Mouse (Mus musculus) MEL (cell line): Measurements from ENCODE around the gene P2ry6. TPM values are rescaled to one million over a fixed set of nuclear protein-coding genes. Genes with fewer than 3 reads are reported as not detected.

Source experiments
- DNase-seq: peaks from one replicate; pipeline ENCODE4 v3.0.0; 2011; ENCODE audit warnings: low read depth, low spot score
- H3K27ac ChIP-seq: 2 replicates; pipeline ENCODE4 v1.5.1; 2012; ENCODE audit warnings: low read depth, mild to moderate bottlenecking, control low read depth, low read length, moderate library complexity; ENCODE audit not compliant: control insufficient read depth
- H3K27me3 ChIP-seq, 2 experiments: fragments of 150-350 bp in 1 of 2; sonication (generic) in 1 of 2; 2 replicates each; pipeline ENCODE4 v1.6.1; 2012; ENCODE audit warnings: low read length in 2 of 2, mild to moderate bottlenecking in 2 of 2, improper control_type of control experiment in 1 of 2, moderate library complexity in 1 of 2; ENCODE audit not compliant: insufficient read depth in 2 of 2, control insufficient read depth in 1 of 2
- H3K36me3 ChIP-seq, 2 experiments: 2 replicates each; pipeline ENCODE4 v1.6.1; 2012 to 2014; ENCODE audit warnings: low read length in 2 of 2, improper control_type of control experiment in 1 of 2, inconsistent platforms in 1 of 2, mild to moderate bottlenecking in 1 of 2; ENCODE audit not compliant: insufficient read depth in 2 of 2, control insufficient read depth in 1 of 2
- H3K4me1 ChIP-seq, 2 experiments: fragments of 150-350 bp in 1 of 2; sonication (generic) in 1 of 2; 2 replicates each; pipeline ENCODE4 v1.6.1; 2012; ENCODE audit warnings: low read length in 2 of 2, improper control_type of control experiment in 1 of 2, mild to moderate bottlenecking in 1 of 2; ENCODE audit not compliant: insufficient read depth in 2 of 2, control insufficient read depth in 1 of 2
- H3K4me3 ChIP-seq, 2 experiments: fragments of 150-350 bp in 1 of 2; sonication (generic) in 1 of 2; 2 replicates each; pipeline ENCODE4 v1.5.1; 2012; ENCODE audit warnings: low read depth in 2 of 2, low read length in 2 of 2, mild to moderate bottlenecking in 2 of 2, moderate library complexity in 2 of 2, control low read depth in 1 of 2, improper control_type of control experiment in 1 of 2; ENCODE audit not compliant: control insufficient read depth in 1 of 2, insufficient read depth in 1 of 2
- H3K79me2 ChIP-seq: 2 replicates; pipeline ENCODE4 v1.6.1; 2012; ENCODE audit warnings: mild to moderate bottlenecking, low read length, moderate library complexity; ENCODE audit not compliant: control insufficient read depth, poor library complexity, insufficient read depth
- H3K9ac ChIP-seq: 2 replicates; pipeline ENCODE4 v1.6.1; 2012; ENCODE audit warnings: low read depth, mild to moderate bottlenecking, control low read depth, low read length, moderate library complexity; ENCODE audit not compliant: control insufficient read depth, poor library complexity, severe bottlenecking
- H3K9me3 ChIP-seq: fragments of 150-350 bp; sonication (generic); replicated peaks from 2 replicates; pipeline ENCODE4 v1.6.1; 2012; ENCODE audit warnings: mild to moderate bottlenecking, low read length, improper control_type of control experiment, moderate library complexity; ENCODE audit not compliant: insufficient read depth
- BHLHE40 ChIP-seq: IDR thresholded peaks from 2 replicates; pipeline ENCODE4 v1.6.1; 2012; ENCODE audit warnings: low read depth, mild to moderate bottlenecking, inconsistent platforms, low read length, improper control_type of control experiment, borderline replicate concordance
- CHD2 ChIP-seq: IDR thresholded peaks from 2 replicates; pipeline ENCODE4 v1.6.1; 2011; ENCODE audit warnings: low read length, improper control_type of control experiment
- ETS1 ChIP-seq: IDR thresholded peaks from 2 replicates; pipeline ENCODE4 v1.6.1; 2012; ENCODE audit warnings: low read depth, mild to moderate bottlenecking, inconsistent platforms, low read length, improper control_type of control experiment, moderate library complexity
- MAX ChIP-seq: IDR thresholded peaks from 2 replicates; pipeline ENCODE4 v1.6.1; 2011; ENCODE audit warnings: low read length, improper control_type of control experiment
- MEF2A ChIP-seq: IDR thresholded peaks from 2 replicates; pipeline ENCODE4 v1.6.1; 2014; ENCODE audit warnings: low read depth, mild to moderate bottlenecking, inconsistent platforms, low read length, improper control_type of control experiment; ENCODE audit not compliant: poor library complexity, insufficient replicate concordance, severe bottlenecking; ENCODE audit errors: extremely low read depth
- NELFE ChIP-seq: IDR thresholded peaks from 2 replicates; pipeline ENCODE4 v1.6.1; 2011; ENCODE audit warnings: low read depth, low read length, improper control_type of control experiment
- NRF1 ChIP-seq: IDR thresholded peaks from 2 replicates; pipeline ENCODE4 v1.6.1; 2014; ENCODE audit warnings: low read depth, mild to moderate bottlenecking, inconsistent platforms, low read length, improper control_type of control experiment, moderate library complexity; ENCODE audit not compliant: poor library complexity, insufficient read depth, severe bottlenecking
- POLR2AphosphoS2 ChIP-seq: IDR thresholded peaks from 2 replicates; pipeline ENCODE4 v1.6.1; 2011; ENCODE audit warnings: low read length, improper control_type of control experiment
- UBTF ChIP-seq: IDR thresholded peaks from 2 replicates; pipeline ENCODE4 v1.6.1; 2012; ENCODE audit warnings: low read depth, mild to moderate bottlenecking, inconsistent platforms, low read length, improper control_type of control experiment, moderate library complexity, borderline replicate concordance; ENCODE audit not compliant: insufficient read depth
- USF2 ChIP-seq, 2 experiments: IDR thresholded peaks; 2 replicates each; pipeline ENCODE4 v1.6.1; 2011 to 2012; ENCODE audit warnings: improper control_type of control experiment in 2 of 2, low read length in 2 of 2, borderline replicate concordance in 1 of 2, inconsistent platforms in 1 of 2, low read depth in 1 of 2, mild to moderate bottlenecking in 1 of 2; ENCODE audit not compliant: insufficient read depth in 1 of 2
- ZNF384 ChIP-seq: IDR thresholded peaks from 2 replicates; pipeline ENCODE4 v1.6.1; 2012; ENCODE audit warnings: low read depth, mild to moderate bottlenecking, inconsistent platforms, low read length, improper control_type of control experiment
- polyA plus RNA-seq, 2 experiments: library from polyadenylated mRNA; stranded (reverse) in 1 of 2; unstranded in 1 of 2; fragments of >175 nt in 1 of 2; fragments of >200 nt in 1 of 2; gene quantifications; 2 replicates each; pipeline versions ENCODE4 v1.2.1 to v1.2.4; 2012; ENCODE audit warnings: low replicate concordance in 2 of 2, low read depth in 1 of 2; ENCODE audit not compliant: insufficient read length in 2 of 2, insufficient read depth in 1 of 2, missing spikeins in 1 of 2
- total RNA-seq: library from RNA; depleted of rRNA; stranded (reverse); fragments of 300-350 nt; gene quantifications from 2 replicates; pipeline ENCODE4 v1.2.3, GENCODE M21; 2012

P2ry6 gene
- total and polyA plus RNA-seq, 3 experiments: not detected

- no peak for TF ChIP-seq MEF2A
- no peak for TF ChIP-seq UBTF
- TF ChIP-seq POLR2AphosphoS2: no peak
- TF ChIP-seq BHLHE40: no peak
Measured at GRCm38 (mm10) chr7:100968376-100968775, 6.1 kb downstream of the P2ry6 start.

DNA sequence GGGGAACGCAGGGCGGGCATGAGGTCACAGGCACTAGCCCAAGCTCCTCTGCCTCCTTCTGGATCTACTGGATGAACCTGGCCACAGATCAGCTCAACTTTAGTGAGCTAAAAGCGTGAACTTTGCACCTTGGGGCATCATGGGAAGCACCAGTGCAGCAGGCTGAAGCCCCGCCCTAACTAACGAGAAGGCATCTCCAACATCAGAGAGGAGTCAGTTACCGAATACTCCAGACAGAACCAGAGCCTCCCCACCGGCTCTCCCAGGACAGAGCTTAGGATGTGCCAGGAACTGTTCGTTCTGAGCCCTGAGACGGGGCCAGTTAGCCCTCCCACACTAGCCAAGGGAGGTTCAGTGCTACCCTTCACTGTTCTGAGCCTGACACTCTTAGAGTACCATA is 6.6 kb downstream of the P2ry6 start:
- Histone ChIP-seq H3K79me2 (no peaks in the 10 kb centered on the region), H3K9ac (no peak overlapping the region), H3K27ac (no peak overlapping the region), H3K4me3 (no peak overlapping the region), H3K9me3 (no peaks in the 10 kb centered on the region), H3K4me1 (no peaks in the 10 kb centered on the region), H3K36me3 (no peaks in the 10 kb centered on the region), H3K27me3 (peaks cover 0 to 4% of the 10 kb centered on the region in 2 experiments; a peak in 2 of 4 replicates)
- no peak for DNase-seq
- TF ChIP-seq NELFE: no peak
- no peak for TF ChIP-seq MAX
- TF ChIP-seq ETS1: no peak
- no peak for TF ChIP-seq ZNF384
- TF ChIP-seq CHD2: no peak
- no peak for TF ChIP-seq USF2 (IDR thresholded peaks at IDR 0.05; ENCODE audit: borderline replicate concordance in 1 of 2, insufficient read depth in 1 of 2, low read depth in 1 of 2, low read length in 2 of 2)
- TF ChIP-seq NRF1: no peak
- no peak for TF ChIP-seq BHLHE40
- TF ChIP-seq, all 39 proteins: peak for 0

More at GRCm38 (mm10) chr7:100968376-100968775, 6.1 kb downstream of the P2ry6 start:
- no peaks in the 10 kb centered on the region for H3K9me3 ChIP-seq
- no peak overlapping the region for H3K4me3 ChIP-seq
- H3K27me3 ChIP-seq: peaks cover 0 to 4% of the 10 kb centered on the region in 2 experiments; a peak in 2 of 4 replicates
- H3K4me1 ChIP-seq: no peaks in the 10 kb centered on the region
- DNase-seq: no peak
- no peak overlapping the region for H3K9ac ChIP-seq
- no peak overlapping the region for H3K27ac ChIP-seq
- no peaks in the 10 kb centered on the region for H3K36me3 ChIP-seq
- H3K79me2 ChIP-seq: no peaks in the 10 kb centered on the region

GRCm38 (mm10) chr7:100966014-100966413 is 8.4 kb downstream of the P2ry6 start:
- no peak for DNase-seq
- Histone ChIP-seq H3K4me3 (no peak overlapping the region), H3K36me3 (no peaks in the 10 kb centered on the region), H3K4me1 (no peaks in the 10 kb centered on the region), H3K9ac (no peak overlapping the region), H3K79me2 (no peaks in the 10 kb centered on the region), H3K9me3 (no peaks in the 10 kb centered on the region), H3K27ac (no peak overlapping the region), H3K27me3 (peaks cover 0 to 3% of the 10 kb centered on the region in 2 experiments; a peak in 2 of 4 replicates)
- no peak for TF ChIP-seq MEF2A
